Mouse (Mus musculus) midbrain, embryonic 10.5 days (tissue): ENCODE results near the gene Edem3. TPM values are rescaled to one million over a fixed set of nuclear protein-coding genes. Genes with fewer than 3 reads are reported as not detected.
"Not testable (repeated sequence)": the region's sequence is repeated elsewhere in the genome, so short reads cannot be mapped to it uniquely, and the experiment has no call there.

ENCODE experiments used
- DNase-seq: peaks from one replicate; pipeline ENCODE4 v3.0.0-alpha.2; 2017; ENCODE audit warnings: low spot score
- H3K27ac ChIP-seq: fragments of 300-500 bp; sonication (generic); replicated peaks from 2 replicates; pipeline ENCODE4 v1.5.1; 2016; ENCODE audit warnings: mild to moderate bottlenecking
- H3K27me3 ChIP-seq: fragments of 300-500 bp; sonication (generic); 2 replicates; pipeline ENCODE4 v1.6.1; 2016; ENCODE audit warnings: low read depth, mild to moderate bottlenecking; ENCODE audit not compliant: poor library complexity, severe bottlenecking
- H3K36me3 ChIP-seq: fragments of 300-500 bp; sonication (generic); 2 replicates; pipeline ENCODE4 v1.6.1; 2016; ENCODE audit warnings: mild to moderate bottlenecking, moderate library complexity
- H3K4me1 ChIP-seq: fragments of 300-500 bp; sonication (generic); 2 replicates; pipeline ENCODE4 v1.6.1; 2016
- H3K4me3 ChIP-seq: fragments of 300-500 bp; sonication (generic); 2 replicates; pipeline ENCODE4 v1.5.1; 2016; ENCODE audit warnings: mild to moderate bottlenecking, moderate library complexity
- H3K9me3 ChIP-seq: fragments of 300-500 bp; sonication (generic); replicated peaks from 2 replicates; pipeline ENCODE4 v1.6.1; 2016; ENCODE audit warnings: mild to moderate bottlenecking
- WGBS: fragments of 180-500 bp; shearing (Covaris S2); methylation state at CpG from one replicate; pipeline ENCODE4 v1.1.7; 2016; 5-methylcytosine and 5-hydroxymethylcytosine counted together
- polyA plus RNA-seq: library from polyadenylated mRNA; unstranded; fragments of >200 nt; fragmentation: Nextera tagmentation; extraction: Ambion mirVana; gene quantifications from 2 replicates; pipeline ENCODE4 v1.2.1, GENCODE M21; 2016

The Edem3 gene
- polyA plus RNA-seq, 1 experiment from 2014 or later: 14.1 TPM

DNA sequence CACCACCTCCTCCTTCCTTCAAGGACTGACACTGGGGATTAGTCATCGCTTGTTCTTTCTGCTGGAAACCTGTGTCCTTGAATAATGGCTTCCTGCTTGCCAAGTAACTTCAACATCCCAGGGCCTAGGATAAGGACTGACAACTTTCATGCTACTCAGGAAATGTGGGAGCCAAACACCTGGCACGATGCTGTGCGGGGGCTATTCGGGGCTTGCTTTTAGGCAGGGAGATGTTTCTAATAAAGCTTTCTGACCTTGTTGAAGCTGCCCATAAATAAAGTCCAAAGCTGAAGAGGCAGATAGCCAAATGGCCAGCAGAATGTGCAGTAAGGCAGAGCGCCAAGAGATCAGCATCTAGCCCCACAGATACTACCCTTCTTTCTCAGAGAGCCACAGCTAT, 35.3 kb upstream of the Edem3 start:
- no peak for DNase-seq
- no peaks in the 10 kb centered on the region for H3K9me3 ChIP-seq
- no peaks in the 10 kb centered on the region for H3K4me1 ChIP-seq
- H3K27ac ChIP-seq: no peak overlapping the region
- no peaks in the 10 kb centered on the region for H3K36me3 ChIP-seq
- H3K4me3 ChIP-seq: no peak overlapping the region
- WGBS: 88% methylated on average over 5 of the region's 5 CpGs
- no peaks in the 10 kb centered on the region for H3K27me3 ChIP-seq

DNA sequence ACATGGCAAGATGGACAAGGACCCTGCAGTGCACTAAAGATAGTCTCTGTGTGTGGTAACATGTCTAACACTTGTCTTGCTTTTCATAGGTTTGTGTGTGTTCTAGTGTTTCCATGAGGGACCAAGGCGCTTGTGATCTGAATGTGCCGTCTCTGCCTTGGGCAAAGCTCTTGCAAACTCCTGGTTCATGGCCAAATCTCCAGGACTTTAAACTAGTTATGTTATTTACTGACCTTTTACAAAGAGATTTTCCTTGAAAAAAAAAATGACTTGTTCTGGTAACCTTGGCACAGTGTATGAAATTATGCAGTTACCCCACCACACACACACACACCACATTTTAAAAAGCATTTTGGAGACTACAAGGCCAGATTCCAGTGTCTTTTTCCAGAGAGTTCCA, 34.6 kb upstream of the Edem3 start:
- H3K4me3 ChIP-seq: no peak overlapping the region
- DNase-seq: no peak
- no peaks in the 10 kb centered on the region for H3K4me1 ChIP-seq
- no peaks in the 10 kb centered on the region for H3K9me3 ChIP-seq
- H3K27me3 ChIP-seq: no peaks in the 10 kb centered on the region
- no peaks in the 10 kb centered on the region for H3K36me3 ChIP-seq
- 94% methylated on average over 2 of the region's 2 CpGs for WGBS
- H3K27ac ChIP-seq: no peak overlapping the region

DNA sequence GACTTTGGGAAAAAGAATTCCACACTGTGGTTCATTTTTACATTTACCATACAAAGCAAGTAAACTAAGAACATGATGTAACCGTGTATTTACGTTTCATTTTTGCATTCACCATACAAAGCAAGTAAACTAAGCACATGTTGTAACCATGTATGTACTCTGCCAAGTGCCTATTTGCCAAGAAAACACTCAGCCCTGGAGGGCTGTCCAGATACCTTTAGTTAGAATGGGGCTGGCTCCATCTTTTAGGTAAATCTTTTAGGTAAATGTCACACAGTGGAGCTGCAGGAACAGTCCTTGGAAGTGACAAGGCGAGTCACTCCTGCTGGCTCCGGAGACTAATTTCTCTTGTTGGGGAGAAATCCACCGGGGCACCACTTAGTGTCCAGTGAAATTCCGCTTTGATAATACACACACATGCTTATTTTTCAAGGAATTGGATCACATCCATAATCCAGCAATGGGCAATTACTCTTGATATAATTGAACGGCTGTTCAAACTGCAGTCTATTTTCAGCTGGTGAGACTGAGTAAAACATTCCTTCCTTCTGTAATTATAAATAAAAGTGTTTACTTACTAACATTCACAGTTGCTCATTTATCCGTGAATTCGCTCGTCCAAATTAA, 33.7 kb upstream of the Edem3 start:
- Histone ChIP-seq H3K27me3 (no peaks in the 10 kb centered on the region), H3K9me3 (no peaks in the 10 kb centered on the region), H3K27ac (no peak overlapping the region), H3K4me1 (no peaks in the 10 kb centered on the region), H3K36me3 (no peaks in the 10 kb centered on the region), H3K4me3 (no peak overlapping the region)
- no peak for DNase-seq
- 91% methylated on average over 10 of the region's 10 CpGs for WGBS

DNA sequence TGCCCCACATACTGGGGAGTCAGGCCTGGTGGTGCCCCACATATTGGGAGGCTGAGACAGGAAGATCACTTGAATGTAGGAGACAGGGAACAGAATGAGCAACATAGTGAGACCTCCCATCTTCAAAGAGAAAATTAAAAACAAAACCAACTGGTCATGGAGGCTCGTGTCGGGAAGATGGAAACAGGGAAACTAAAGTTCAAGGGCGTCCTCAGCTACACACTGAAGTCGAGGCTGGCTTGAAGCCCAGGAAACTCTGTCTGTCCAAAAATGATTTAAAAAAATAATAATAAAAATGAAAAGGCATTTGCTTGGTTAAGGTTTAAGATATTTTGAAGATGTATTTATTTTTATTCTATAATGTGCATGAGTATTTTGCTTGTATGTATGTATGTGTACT, 31.4 kb upstream of the Edem3 start:
- Histone ChIP-seq H3K36me3 (no peaks in the 10 kb centered on the region), H3K4me1 (no peaks in the 10 kb centered on the region), H3K27ac (no peak overlapping the region), H3K27me3 (no peaks in the 10 kb centered on the region), H3K4me3 (no peak overlapping the region), H3K9me3 (no peaks in the 10 kb centered on the region)
- 91% methylated on average over 4 of the region's 4 CpGs for WGBS
- no peak for DNase-seq

DNA sequence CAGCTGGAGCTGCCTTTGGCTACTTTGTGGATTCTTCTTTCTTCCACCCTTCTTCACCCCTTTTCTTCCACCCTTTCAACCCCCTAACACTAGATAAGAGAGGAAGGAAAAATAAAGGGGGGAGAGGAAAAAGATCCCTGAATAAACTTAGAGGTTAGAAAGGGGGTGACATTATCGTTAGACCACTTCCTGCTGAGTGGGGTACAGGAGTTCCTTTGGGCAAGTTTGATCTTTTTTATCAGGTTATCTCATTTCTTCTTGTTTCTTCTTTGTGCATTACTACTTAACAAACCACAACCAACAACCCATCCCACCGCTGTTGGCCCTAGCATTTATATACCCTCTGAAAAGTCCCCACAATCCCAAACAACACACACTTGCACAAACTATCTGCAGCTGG, 29.6 kb upstream of the Edem3 start:
- Histone ChIP-seq H3K4me3 (no peak overlapping the region), H3K27ac (no peak overlapping the region), H3K4me1 (no peaks in the 10 kb centered on the region), H3K9me3 (no peaks in the 10 kb centered on the region), H3K27me3 (no peaks in the 10 kb centered on the region), H3K36me3 (no peaks in the 10 kb centered on the region)
- WGBS: 77% methylated on average over 2 of the region's 2 CpGs
- no peak for DNase-seq

DNA sequence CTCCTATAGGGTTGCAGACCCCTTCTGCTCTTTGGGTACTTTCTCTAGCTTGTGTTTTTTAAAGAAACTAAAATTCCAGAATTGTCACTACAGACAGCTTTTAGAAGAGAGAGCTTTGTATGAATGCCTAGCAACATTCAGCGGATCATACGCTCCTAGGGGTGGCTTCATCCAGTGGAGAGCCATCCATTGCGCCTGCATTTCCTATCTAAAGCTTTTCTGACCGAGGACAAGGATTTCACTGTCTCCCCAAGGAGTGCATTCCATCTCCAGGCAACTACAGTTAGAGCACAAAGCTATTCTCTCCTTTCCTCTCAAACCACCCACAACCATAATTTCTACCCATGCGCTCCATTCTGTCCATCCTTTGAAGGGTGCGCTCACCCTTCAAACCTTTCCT, 28.8 kb upstream of the Edem3 start:
- H3K27ac ChIP-seq: no peak overlapping the region
- DNase-seq: no peak
- H3K27me3 ChIP-seq: no peaks in the 10 kb centered on the region
- no peaks in the 10 kb centered on the region for H3K4me1 ChIP-seq
- H3K9me3 ChIP-seq: no peaks in the 10 kb centered on the region
- 84% methylated on average over 6 of the region's 6 CpGs for WGBS
- H3K4me3 ChIP-seq: no peak overlapping the region
- H3K36me3 ChIP-seq: no peaks in the 10 kb centered on the region

DNA sequence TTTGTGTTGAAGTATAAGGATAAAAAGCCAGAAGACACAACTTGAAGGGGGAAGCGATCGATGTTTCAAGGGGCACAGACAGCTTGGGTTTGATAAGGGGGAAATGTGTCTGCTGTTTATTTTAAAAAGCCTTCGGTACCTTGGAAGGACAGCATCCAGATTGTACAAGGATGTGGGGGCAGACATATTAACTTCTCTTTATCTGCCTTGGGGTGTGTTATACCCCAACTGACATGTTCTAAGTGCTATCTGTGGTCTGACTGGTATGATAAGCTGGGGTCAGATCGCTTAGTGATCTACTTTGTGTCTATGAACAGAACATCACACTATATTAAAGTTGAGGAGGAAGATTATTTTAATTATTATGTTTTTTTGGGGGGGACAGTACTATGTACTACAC, 27.0 kb upstream of the Edem3 start:
- 87% methylated on average over 4 of the region's 4 CpGs for WGBS
- no peak overlapping the region for H3K4me3 ChIP-seq

DNA sequence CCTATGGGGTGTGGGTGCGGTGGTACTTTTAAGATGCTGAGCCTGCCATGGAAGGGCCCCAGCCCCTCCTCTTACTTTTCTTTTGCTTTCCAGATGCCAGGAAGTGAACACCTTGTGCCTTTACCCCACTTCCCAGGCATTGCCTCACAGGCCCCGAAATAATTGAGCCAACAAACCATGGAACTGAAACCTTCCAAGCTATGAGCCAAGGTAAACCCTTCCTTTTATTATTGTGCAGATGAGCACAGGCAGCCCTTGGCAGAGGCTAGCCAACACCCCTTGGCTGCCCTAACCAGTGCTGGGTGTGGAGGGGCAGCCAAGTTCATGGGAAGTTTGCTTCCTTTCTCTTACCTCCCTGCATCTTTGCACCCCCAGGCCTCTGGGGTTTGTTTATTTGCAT, 18.0 kb upstream of the Edem3 start:
- Histone ChIP-seq H3K4me3 (no peak overlapping the region), H3K9me3 (no peaks in the 10 kb centered on the region), H3K27ac (no peak overlapping the region), H3K4me1 (no peaks in the 10 kb centered on the region), H3K27me3 (no peaks in the 10 kb centered on the region), H3K36me3 (no peaks in the 10 kb centered on the region)
- WGBS: 90% methylated on average over 2 of the region's 2 CpGs
- no peak for DNase-seq

More for the DNA sequence above, 27.0 kb upstream of the Edem3 start:
- Histone ChIP-seq H3K9me3 (no peaks in the 10 kb centered on the region), H3K36me3 (no peaks in the 10 kb centered on the region), H3K27me3 (no peaks in the 10 kb centered on the region), H3K4me1 (no peaks in the 10 kb centered on the region), H3K27ac (no peak overlapping the region)
- DNase-seq: no peak

DNA sequence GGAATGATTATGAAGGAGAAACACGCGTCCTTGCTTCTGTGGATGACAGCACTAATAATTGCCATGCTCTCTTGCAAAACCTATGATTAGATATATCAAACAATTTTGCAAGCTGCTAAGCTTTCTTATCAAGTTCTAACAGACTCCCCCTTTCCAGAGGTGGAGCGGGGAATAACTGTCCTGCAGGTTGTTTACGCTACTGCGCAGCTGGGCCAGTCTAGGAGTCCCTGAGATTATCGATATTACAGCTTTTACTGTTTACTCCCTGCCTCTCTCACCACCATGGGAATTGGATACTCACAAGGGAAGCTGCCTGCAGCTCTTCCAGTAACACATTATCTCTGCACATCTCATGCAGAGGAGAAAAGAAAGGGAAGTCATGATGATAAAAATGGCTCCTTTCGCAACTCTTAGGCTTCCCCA, 14.0 kb upstream of the Edem3 start:
- WGBS: 92% methylated on average over 7 of the region's 7 CpGs
- H3K4me3 ChIP-seq: no peak overlapping the region
- H3K36me3 ChIP-seq: no peaks in the 10 kb centered on the region
- H3K27ac ChIP-seq: no peak overlapping the region
- no peaks in the 10 kb centered on the region for H3K9me3 ChIP-seq
- no peaks in the 10 kb centered on the region for H3K27me3 ChIP-seq
- DNase-seq: no peak
- no peaks in the 10 kb centered on the region for H3K4me1 ChIP-seq

DNA sequence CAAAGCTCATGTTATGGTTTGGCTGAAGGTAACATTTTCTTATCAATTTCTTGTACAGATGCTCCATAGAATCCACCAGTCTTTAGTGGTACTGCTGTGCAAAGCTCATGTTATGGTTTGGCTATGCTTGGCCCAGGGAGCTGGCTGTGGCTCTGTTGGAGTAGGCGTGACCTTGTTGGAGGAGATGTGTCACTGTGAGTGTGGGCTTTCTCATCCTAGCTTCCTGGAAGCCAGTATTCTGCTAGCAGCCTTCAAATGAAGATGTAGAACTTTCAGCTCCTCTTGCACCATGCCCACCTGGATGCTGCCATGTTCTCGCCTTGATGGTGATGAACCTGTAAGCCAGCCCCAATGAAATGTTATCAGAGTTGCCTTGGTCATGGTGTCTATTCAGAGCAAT, 5.3 kb upstream of the Edem3 start:
- not testable (repeated sequence) for H3K27ac ChIP-seq, H3K27me3 ChIP-seq, H3K4me1 ChIP-seq, H3K4me3 ChIP-seq, DNase-seq, H3K9me3 ChIP-seq, H3K36me3 ChIP-seq
- 92% methylated on average over 2 of the region's 2 CpGs for WGBS

DNA sequence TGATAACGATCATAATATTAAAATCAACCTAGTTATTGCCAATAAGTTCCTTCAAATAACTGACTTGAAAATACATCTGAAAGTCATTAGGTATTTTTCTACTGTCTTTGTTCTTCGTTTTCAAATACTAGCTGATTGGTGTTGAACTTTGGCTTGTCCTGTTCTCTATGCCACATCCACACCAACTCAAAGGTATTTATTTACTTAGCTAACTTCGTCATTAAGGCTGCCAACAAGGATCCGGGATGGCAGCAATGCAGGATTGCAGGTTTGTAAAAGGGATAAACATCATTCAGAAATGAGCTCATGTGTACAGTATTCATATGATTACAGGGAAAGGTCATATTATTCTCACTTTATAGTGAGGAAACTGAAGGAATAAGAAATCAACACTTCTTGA, 2.2 kb upstream of the Edem3 start:
- 82% methylated on average over 4 of the region's 4 CpGs for WGBS
- no peak for DNase-seq
- Histone ChIP-seq H3K27me3 (no peaks in the 10 kb centered on the region), H3K27ac (no peak overlapping the region), H3K4me1 (peaks cover 24% of the 10 kb centered on the region), H3K4me3 (no peak overlapping the region), H3K9me3 (no peaks in the 10 kb centered on the region), H3K36me3 (no peaks in the 10 kb centered on the region)

DNA sequence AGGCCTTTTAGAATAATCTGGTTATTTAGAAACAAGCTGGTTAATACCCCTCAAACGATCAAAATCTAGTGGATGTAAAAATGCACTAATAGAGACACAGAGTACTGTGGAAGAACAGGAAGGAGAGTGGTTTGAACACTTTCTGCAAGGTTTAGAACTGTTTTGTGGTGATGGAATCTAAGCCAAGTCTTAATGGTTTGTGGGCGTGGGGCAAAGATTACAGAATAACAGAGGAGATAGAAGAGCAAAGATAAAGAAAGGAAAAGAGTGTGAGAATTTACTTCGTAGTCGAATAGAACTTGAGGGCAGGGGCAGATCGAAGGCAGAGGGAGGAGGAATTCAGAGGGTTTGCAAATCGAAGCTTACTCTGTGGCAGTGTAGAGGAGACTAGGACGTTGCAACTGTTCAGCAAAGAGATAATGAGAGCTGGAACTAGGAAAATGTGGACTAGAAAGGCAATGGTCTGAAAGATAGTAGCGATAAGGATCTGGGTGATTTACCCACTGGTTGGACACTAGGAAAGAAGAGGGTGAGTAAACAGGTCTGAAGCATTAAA, 1.7 kb upstream of the Edem3 start:
- Histone ChIP-seq H3K27me3 (no peaks in the 10 kb centered on the region), H3K36me3 (no peaks in the 10 kb centered on the region), H3K4me3 (no peak overlapping the region), H3K4me1 (peaks cover 24% of the 10 kb centered on the region), H3K9me3 (no peaks in the 10 kb centered on the region), H3K27ac (no peak overlapping the region)
- WGBS: 86% methylated on average over 8 of the region's 8 CpGs
- DNase-seq: no peak

DNA sequence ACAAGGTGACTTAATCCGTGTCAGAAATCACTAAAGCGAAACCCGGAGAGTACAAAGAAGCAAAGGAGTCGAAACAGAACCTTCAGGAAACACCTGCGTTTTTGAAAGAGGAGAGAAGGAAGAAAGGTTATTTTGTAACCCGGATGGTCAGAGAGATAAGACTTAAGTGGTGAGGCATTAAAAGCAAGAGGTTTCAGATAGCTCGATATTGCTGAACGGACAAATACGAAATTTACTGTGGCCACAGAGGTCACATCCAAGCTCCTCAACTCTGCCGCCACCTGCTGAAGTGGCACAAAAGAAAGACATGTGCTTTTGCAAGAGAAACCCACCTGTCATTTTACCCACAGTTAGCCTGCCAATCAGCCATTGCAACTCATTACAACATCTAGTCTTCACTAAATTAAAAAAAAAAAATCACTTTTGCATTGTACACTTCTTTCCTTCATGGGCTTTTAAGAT, 1.1 kb upstream of the Edem3 start:
- Histone ChIP-seq H3K4me1 (peaks cover 24% of the 10 kb centered on the region), H3K36me3 (no peaks in the 10 kb centered on the region), H3K27me3 (no peaks in the 10 kb centered on the region), H3K9me3 (no peaks in the 10 kb centered on the region), H3K4me3 (peak overlapping the region; percentile 82), H3K27ac (no peak overlapping the region)
- DNase-seq: no peak
- 81% methylated on average over 10 of the region's 10 CpGs for WGBS
